Mouse (Mus musculus): ENCODE results near the gene Cx3cl1.

Gene Cx3cl1

GRCm38 (mm10) chr8:94801293-94802095 lies 29.7 kb downstream of the Cx3cl1 start:
- peak; percentile 64 for DNase-seq (ENCODE audit: low spot score)

GRCm38 (mm10) chr8:94802375-94802774 lies 30.6 kb downstream of the Cx3cl1 start:
- DNase-seq (ENCODE audit: low spot score): no peak

DNA sequence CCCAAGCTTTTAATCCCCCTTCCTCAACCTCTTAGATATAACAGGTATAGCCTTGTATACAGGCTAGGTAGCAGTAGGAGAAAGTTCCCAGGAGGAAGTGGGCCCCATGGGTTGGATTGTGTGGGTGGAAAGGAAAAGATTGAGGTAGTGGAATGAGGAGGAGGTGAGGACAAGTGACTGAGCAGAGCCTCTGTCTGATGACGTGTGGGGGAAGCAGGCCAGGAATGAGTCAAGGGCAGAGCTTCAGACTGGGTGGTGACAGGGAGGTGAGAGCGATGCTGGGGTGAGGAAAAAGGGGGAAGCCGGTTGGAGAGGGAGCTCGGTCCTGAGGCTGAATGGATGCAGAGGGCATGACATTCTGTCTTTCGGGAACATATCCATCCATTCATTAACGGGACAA lies 31.7 kb downstream of the Cx3cl1 start:
- DNase-seq (ENCODE audit: low spot score): no peak

DNA sequence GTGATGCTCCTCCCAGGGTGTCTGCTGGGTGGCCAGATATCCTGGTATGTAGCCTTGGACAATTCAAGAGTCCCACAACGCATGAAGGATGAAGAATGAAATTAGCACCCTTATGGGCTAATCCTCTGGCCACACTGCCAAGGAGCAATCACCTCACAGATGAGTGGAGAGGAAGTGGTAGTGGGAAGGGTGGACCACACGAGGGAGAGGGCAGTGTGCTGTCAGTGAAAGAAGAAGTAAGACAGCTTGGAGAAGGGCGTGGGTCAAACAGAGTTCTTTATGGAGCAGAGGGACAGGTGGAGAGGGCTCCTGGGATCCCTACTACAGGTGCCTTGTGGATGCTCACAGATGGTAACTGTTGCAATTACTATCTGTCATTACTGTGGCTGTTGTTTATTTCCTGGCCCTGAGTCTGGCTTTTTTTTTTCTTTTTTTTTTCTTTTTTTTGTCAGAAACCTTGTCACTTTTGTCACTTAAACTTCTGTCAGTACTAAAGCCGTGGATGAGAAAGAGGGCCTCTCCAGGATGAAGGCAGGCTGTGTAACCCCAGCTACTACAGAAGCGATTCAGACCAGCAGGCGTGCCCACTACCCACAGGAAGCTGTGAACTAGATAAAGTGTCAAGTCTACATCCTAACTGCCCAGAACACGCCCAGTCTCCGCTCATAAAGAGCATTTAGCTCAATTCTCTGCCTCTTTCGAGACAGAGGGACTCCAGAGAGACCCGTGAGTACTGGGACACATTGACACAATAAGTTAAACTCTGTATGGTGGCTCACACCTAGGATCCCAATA lies 32.9 kb downstream of the Cx3cl1 start:
- no peak for DNase-seq (ENCODE audit: low spot score)

- no peak for DNase-seq (ENCODE audit: low spot score)
These were observed 34.0 kb downstream of the Cx3cl1 start for GRCm38 (mm10) chr8:94805811-94806210.

DNA sequence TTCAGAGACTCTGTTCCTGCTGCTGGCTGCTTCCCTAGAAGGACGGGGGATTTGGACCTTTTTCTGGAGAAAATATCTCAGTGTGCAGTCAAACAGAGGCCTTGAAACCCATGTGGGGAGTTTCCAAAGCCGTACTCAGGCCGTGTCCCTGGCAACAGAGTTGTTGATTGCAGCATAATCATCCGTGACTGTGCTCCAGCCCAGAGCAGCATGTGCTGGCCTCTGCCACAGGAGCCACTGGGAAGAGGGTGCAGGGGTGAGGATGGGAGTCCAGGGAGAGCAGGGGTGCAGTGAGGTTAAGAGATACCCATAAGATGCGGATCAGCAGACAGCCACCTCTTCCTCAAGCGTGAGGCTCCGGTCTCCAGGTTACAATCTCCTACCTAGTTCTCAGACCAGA lies 35.7 kb downstream of the Cx3cl1 start:
- no peak for DNase-seq (ENCODE audit: low spot score)

GRCm38 (mm10) chr8:94808372-94808771 lies 36.6 kb downstream of the Cx3cl1 start:
- no peak for DNase-seq (ENCODE audit: low spot score)

DNA sequence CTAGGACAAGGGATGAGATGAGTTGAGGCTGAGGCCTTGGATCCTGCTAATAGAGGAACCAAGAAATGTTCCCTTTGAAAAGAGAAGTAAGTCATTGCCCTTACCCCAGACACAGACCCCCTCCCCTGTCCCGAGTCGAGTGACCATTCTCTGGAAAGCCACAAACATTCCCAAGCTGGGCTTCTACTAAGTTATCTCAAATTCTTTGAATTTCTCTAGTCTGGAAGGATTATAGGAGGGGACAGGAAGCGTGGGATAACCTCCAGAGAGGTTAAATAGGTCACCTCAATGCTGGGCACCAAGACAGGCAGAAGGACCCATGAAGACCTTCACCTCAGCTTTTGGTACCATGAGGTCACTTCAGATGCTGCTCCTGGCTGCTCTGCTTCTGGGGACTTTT lies 38.3 kb downstream of the Cx3cl1 start, which contains the start of gene Ccl17:
TSS of gene Ccl17 (plus strand) at position 301 of the 400 bp plus-strand sequence.
- no peak for DNase-seq (ENCODE audit: low spot score)

DNA sequence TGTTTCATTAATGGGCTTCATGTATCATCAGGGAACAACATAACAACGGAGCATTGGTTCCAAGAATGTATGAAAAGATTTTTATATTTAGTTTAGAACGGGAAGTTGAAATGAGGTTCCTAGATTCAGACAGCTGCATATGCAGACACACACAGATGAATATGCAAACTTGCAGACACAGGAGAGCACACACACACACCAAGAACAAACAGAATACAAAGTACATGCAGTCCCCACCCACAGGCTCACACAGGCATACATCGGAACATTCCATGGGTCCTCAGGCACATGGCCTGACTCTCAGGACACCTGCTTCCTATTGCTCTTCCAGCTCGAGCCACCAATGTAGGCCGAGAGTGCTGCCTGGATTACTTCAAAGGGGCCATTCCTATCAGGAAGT lies 39.0 kb downstream of the Cx3cl1 start:
- DNase-seq (ENCODE audit: low spot score): no peak

GRCm38 (mm10) chr8:94811654-94812053 lies 39.8 kb downstream of the Cx3cl1 start:
- no peak for DNase-seq (ENCODE audit: low spot score)

GRCm38 (mm10) chr8:94812645-94813098 lies 40.9 kb downstream of the Cx3cl1 start:
- peak; percentile 94 for DNase-seq (ENCODE audit: low spot score)

DNA sequence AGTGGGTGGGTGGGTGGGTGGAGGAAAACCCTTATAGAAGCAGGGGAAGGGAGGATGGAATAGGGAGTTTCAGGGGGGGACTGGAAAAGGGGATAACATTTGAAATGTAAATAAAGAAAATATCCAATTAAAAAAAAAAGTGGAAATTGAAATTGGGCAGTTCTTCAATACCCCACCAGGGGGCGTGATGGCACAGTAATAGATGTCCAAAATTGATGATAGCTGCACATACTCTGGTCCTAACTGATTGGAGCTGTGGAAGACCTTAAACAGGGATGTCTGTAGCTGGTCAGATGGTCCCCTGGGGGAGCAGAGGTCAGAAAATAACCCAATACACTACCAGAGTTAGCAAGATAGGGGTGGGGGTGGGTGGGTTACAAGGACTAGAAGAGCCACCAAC lies 42.7 kb downstream of the Cx3cl1 start:
- peak; percentile 75 for DNase-seq (ENCODE audit: low spot score)

DNA sequence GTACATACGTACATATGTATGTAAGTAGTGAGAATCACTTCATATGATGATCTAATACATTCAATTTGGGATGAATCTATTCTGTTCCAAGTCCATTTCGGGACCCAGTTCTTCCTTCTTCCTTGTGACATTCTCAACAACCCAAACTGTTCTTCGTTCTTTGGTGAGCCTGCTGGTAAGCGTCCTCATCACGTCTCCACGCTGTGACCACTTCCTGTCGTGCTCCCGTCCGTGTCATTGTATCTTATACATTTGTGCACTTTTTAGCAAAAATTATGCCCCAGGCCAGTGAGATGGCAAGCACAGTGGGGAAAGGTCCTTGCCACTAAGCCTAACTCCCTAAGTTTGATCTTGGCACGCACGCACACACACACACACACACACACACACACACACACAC lies 46.1 kb downstream of the Cx3cl1 start:
- no peak for DNase-seq (ENCODE audit: low spot score)

DNA sequence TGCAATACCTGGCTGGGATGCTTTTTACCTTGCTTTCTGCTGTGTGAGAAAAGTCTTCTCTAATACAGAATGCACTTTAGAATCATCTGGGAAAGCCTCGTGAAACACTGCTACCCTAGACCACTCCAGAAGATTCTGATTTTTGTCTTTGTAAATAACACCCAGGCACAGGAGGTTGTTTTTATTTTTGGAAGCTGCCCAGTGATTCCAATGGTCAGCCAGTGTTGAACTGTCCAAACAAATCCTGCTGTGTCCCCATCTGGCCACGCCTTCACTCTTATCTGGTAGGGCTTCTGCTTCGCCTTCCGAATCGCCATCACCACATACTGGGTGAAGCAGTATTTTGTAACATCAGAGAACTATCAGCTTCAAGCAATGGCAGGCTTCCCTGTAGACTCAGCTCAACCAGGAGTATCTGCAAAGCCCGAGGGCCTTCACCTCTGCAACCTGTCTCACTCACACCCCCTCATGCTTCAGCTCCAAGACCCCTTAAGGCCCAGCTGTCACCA lies 47.9 kb downstream of the Cx3cl1 start:
- no peak for DNase-seq (ENCODE audit: low spot score)

DNA sequence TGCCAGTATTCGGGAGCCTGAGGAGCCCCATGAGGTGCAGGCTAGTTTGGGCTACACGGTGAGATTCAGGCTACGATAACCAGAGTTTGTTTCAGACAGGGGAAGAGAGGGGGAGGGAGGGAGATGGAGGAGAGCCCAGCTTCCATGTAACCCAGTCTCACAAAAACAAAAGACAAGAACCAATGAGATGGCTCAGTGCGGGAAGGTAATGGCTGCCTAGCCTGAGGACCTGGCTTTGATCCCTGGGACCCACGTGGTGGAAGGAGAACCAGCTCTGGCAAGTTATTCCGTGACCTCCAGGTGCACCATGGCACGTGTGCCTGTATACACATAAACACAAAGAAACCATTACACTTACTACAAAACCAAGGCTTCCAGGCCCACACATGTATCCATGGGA lies 48.7 kb downstream of the Cx3cl1 start:
- DNase-seq (ENCODE audit: low spot score): no peak

DNA sequence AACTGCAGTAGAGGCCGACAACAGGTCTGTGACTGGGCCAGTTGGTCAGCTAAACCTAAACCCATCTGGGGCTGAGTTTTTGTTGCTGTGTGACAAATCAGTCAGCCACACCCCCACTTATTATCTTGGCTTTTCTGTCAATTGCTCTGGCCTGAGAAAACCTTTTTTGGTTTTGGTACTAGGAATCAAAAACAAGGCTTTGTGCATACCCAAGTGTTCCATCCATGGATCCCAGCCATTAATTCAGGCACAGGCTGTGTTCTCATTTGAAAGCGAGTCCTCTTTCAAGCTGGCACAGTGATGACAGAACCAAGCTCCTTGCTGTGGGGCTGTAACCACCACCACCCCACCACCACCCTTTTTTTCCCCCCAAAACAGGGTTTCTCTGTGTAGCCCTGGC lies 49.6 kb downstream of the Cx3cl1 start:
- no peak for DNase-seq (ENCODE audit: low spot score)

GRCm38 (mm10) chr8:94822637-94823560 lies 51.1 kb downstream of the Cx3cl1 start:
- DNase-seq (ENCODE audit: low spot score): peak; percentile 79

DNA sequence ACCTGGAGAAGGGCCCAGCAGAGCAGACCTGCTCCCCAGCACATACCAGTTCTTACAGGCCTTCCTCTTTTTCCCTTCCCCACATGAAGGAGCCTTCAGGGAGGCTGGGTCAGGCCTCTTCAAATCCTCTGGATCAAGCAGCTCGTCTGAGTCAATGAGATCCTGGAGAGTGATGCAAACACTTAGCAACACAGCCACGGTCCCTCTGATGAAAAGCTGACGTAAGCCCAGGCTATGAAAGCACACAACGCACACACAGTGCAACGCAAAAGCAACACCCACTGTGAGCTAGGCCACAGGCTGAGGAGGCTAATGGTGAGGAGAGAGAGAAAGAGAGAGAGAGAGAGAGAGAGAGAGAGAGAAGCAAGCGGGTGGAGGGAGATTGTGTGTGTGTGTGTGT lies 53.4 kb downstream of the Cx3cl1 start:
- DNase-seq (ENCODE audit: low spot score): no peak

DNA sequence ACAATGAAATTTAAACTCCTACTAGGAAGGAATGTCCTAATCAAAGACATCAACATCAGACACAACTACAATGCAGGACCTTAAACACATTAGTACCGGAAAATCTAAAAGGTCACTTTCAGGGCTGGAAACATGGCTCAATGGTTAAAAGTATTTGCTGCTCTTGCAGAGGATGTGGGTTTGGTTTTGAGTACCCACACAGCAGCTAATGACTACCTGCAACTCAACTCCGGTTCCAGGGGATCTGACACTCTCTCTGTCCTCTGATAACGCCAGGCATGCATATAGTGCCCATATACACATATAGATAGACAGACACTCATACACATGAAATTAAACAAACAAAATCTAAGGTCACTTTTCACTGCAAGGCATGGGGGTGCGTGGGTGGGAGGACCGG lies 54.4 kb downstream of the Cx3cl1 start:
- no peak for DNase-seq (ENCODE audit: low spot score)

DNA sequence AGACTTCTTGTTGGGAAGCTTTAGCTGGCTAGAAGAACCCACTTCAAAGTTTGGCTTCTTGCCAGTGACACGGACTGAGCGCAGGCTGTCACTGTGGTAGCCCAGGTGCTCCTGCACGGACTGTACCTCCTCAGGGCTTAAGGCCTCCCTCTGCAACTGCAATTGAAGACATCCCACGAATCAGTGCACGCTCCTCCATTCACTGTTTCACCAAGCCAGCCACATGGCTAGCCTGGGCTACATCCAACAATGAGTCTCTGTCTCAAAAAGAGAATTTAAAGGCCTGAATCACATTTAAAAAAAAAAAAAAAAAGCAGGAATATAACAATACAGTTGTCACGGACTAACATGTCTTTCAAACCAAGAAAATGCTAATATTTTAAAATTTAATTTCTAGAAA lies 56.5 kb downstream of the Cx3cl1 start:
- DNase-seq (ENCODE audit: low spot score): no peak

All from retina, embryonic 14.5 days (tissue).